Mouse (Mus musculus): Measurements from ENCODE around the gene Mpc2.

- TF ChIP-seq CTCF (IDR thresholded peaks at IDR 0.05; ENCODE audit: low read depth, low read length) = no peak
- TF ChIP-seq POLR2A (IDR thresholded peaks at IDR 0.05; ENCODE audit: insufficient read depth, low read length) = no peak
Observed at GRCm38 (mm10) chr1:165469717-165470116, 9.3 kb downstream of the Mpc2 start.
